Mouse (Mus musculus): ENCODE data around the gene Dop1a.
"Not testable (repeated sequence)": the region's sequence is repeated elsewhere in the genome, so short reads cannot be mapped to it uniquely, and the experiment has no call there.

Dop1a gene

DNA sequence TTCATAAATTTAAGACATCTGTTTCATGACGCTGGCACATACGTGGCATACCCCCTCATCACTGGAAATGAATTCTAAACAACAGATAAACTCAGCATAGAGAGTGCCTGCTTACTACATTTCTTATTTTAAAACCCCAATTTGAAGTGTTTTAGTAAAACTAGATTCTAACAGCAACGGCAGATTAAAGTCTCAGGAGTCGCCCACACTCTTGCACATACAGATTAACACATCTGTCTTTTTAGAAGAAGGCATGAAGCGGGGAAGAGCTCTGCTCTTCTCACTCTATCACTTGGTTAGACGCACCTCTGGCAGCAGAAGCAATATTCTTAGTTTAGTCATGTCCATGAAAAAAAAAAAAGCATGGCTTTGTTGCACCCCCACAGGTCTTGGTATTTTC is 108.2 kb downstream of the Dop1a start:
- no peak for DNase-seq (ENCODE audit: low spot score in 2 of 2)

DNA sequence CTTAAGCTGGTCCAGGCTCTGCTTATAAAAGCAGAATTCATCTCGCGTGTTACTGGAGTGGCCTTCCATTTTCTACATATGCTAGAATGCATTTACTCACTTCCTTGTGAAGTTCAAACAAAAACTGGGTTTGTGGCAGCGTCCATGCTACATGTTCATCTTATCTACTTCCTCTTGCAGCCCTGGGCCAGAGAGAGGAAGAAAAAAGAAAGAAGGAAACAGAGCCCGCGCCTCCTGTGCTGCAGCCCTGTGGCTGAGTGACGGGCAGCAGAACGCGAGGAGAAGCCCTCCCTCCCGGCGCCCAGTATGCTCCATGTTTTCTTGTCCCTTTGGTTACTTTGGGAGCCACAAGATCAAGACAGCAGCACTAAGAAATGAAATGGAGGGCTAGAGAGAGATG is 112.7 kb downstream of the Dop1a start:
- no peak for DNase-seq (ENCODE audit: low spot score in 2 of 2)

DNA sequence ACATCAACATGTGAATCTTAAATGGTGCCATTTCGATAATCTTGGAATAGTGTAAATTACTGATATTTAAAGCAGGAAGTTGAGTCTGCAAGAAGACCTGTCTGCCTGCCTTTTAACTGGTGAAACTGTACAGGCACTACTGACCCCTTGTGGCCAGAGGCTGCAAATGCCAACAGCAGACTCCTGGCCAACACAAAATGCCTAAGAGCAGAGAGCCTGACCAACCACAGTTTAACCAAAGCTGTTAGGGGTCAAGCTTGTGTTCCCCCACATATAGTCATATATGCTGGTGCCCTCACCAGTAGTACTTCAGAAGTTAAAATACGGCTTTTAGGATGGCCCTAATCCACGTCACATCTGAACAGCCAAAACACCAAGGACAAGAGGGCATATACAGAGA is 116.8 kb downstream of the Dop1a start:
- peak in 1 of 2 experiments; percentile 45 for DNase-seq (ENCODE audit: low spot score in 2 of 2)

DNA sequence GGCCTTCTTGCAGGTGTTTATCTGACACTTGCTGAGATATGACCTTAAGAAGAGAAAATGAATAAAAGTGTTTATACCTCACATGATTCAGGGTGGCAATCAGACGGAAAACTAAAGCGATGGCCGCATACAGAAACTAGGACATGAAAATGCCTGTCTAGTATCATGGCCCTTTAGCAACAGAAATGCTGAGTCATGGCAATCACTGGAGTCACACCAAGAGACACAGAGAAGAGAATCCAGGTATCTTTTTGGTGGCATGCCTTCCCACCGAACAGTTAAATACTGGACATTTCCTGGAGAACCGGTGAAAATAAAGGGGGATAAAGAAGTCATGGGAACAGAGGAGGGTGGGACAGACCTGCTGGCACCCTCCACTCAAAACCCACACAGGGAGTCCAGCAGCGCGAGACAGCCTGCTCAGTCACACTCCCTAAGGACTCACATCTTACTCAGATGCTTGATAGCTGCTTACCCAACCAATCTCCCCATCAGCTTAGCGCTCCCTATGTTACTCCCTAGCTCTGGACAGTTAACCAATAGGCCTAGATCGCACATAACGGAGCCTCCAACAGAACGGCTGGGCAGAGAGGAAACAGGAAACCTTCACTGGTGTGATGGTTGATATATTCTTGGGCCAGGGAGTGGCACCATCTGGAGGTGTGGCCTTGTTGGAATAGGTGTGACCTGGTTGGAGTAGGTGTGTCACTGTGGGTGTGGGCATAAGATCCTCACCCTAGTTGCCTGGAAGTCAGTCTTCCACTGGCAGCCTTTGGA is 120.3 kb downstream of the Dop1a start:
- no peak for DNase-seq (ENCODE audit: low spot score in 2 of 2)

DNA sequence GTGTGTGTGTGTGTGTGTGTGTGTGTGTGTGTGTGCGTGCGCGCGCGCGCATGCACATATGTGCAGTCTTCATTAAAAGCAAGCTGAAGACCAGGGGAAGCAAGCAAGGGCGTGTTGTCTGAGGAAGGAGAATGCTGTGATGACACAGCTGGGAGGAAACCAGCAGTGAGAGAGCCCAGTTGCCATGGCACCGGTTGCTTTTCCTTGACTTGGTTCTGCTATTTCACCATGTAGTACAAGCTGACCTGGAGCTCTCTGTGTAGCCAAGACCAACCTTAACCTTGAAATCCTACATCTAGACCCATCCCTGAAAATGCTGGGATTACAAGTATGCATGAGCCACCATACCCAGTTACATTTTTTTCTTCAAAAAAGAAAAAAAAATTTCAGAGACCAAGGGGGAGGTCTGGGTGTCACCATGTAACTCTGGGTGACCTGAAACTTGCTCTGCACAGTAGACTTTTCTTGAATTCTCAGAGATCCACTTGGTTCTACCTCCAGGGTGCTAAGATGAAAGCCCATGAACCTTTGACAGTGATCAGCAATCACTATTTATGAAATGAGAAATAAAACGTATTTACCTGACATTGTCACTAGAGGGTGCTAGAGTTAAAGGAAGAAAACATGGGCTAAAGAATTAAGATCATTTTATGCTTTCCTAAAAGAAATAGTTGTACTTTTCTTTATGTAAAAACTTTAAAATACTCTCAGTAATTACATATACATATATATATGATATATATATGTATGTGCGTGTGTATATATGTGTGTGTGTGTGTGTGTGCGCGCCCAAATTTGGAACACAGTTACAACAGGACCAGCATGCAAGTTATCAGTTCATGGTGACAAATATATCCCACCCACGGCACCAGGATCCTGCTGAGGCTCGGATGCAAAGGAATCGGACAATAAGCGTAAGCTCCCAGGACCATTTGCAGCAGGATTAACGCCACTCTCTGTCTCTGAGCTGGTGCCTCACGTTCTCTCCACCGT is 126.0 kb downstream of the Dop1a start:
- DNase-seq (ENCODE audit: low spot score in 2 of 2), result no peak

DNA sequence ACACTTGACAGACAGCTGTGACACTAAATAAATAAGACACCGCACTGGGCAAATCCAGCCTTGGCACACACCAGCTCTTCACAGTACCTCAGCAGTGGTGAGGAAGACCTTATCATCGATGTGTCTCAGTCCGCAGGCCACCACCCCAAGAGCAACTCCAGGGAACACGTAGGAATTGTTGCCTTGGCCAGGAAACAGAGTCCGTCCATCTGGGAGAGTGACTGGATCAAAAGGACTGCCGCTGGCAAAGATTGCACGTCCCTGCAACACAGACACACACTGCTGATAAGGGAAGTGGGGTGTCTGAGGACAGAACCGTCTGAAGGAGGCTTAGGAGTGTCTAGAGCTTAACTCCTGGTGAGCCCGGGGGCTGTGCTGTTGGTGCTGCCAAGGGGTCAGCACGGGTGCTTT is 127.4 kb downstream of the Dop1a start:
- DNase-seq (ENCODE audit: low spot score in 2 of 2), result not testable (repeated sequence)

DNA sequence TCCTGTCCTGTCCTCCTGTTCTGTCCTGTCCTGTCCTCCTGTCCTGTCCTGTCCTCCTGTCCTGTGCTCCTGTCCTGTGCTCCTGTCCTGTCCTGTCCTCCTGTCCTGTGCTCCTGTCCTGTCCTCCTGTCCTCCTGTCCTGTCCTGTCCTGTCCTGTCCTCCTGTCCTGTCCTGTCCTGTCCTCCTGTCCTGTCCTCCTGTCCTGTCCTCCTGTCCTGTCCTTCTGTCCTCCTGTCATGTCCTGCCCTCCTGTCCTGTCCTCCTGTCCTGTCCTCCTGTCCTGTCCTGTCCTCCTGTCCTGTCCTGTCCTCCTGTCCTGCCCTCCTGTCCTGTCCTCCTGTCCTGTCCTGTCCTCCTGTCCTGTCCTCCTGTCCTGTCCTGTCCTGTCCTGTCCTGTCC is 130.0 kb downstream of the Dop1a start:
- not testable (repeated sequence) for DNase-seq (ENCODE audit: low spot score in 2 of 2)

DNA sequence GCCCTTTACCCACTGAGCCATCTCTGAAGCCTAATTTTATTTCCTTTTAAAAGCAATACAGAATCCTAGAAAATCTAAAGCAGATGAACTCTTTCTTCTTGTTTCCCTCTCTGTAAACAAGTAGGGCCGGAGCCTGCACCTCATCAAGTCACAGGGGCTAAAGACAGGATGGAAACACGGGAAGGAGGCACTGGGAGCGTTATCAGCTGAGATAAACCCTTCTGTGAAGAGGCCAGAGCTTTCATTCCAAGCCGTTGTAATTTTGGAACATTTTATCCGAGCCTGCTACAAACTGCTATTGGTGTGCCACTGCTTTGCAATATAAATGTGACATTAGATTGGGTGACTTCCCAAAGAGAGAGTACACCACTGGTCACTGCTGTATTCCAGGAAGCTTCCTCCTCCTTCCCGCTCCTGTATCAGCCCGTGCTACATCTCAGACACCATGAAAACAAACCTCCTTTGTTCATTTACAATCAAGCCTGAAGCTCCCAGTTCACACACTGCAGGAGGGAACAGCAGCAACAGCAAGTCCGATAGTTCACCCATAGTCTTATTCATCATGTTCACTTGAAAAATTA is 132.9 kb downstream of the Dop1a start:
- DNase-seq (ENCODE audit: low spot score in 2 of 2), result no peak
